Mouse (Mus musculus) urinary bladder, postnatal 4 days (tissue): ENCODE measurements around the gene Mrpl2.
A peak's percentile ranks its signal among the peaks of the same experiment; 100 is the strongest.

Experiments
- DNase-seq, 2 experiments: peaks; one replicate each; pipeline ENCODE4 v3.0.0; 2021 to 2022; ENCODE audit warnings: low spot score in 2 of 2

The Mrpl2 gene

DNA sequence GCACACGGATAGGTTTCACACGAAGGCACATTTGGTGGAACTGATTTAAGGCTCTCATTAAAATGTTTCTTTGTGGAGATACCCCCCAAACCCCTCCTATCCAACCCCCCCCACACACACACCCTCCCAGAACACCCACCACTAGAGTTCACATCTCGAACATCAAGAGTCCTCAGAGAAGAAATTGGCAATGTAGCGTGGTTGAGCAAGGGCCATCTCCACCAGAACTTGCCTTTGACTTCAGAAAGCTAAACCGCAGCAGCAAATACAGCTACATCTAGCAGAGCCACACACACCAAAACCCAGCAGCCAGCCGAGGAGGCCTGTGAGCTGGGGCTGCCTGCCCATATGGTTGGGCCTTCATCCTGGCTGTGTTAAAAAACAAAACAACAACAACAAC lies 18.6 kb upstream of the Mrpl2 start:
- no peak for DNase-seq

DNA sequence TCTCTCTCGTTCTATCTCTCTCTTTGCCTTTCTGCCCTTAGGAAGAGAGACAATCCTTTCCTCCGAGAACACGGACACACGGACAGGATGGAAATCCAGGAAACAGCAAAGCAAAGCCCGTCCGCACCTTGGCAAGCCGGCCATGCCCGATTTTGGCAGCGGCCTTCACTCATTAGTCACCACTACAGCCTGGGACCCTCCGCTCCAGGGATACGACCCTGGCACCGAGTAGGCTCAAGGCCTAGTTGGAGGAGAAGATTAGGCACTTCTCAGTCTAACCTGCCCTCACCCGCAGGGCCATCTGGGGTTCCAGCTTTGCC lies 17.6 kb upstream of the Mrpl2 start:
- DNase-seq = no peak

DNA sequence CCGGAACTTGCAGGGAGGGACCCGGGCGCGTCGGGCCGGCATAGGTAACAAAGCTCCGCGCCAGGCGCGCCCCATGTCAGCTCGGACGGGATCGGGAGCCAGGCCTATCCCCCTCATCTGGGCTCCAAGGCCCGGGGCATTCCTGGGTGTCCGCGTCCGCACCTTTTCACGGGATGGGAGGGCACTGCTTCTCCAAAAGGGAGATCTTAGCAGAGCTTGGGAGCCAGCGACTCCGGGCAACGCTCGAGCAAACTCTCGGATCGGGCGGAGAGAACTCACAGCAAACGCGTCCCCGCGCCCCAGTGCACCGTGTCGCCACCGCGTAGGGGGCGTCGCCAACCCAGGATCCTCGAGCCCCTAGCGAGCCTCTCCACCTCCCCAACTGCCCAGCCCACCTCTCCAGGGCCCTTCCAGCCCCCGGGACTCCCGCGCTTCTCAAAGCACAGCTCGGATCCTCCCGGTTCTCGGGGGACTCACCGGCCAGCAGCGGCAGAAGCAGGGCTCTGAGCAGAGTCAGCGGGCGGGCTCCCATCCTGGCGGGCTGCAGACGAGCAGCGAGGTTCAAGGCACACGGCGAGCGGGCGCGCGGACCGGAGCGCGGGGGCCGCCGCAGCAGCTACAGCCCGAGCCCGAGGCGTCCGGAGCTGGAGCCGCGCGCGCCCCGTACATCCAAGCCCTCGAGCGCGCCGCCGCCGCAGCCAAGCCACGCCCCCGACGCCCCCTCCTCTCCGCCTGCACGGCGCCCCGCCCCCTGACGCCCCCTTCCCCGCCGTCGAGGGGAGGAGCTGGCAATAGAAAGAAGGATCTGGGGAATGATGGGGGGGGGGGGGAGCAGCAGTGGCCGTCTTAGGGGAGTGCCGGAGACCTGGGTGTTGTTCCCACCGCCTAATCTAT lies 17.0 kb upstream of the Mrpl2 start, which contains the start of gene Ptk7:
Gene Ptk7, minus strand, starts transcription at position 714 of the 894 bp plus-strand sequence.
- DNase-seq = peak; percentile 89 to 91

DNA sequence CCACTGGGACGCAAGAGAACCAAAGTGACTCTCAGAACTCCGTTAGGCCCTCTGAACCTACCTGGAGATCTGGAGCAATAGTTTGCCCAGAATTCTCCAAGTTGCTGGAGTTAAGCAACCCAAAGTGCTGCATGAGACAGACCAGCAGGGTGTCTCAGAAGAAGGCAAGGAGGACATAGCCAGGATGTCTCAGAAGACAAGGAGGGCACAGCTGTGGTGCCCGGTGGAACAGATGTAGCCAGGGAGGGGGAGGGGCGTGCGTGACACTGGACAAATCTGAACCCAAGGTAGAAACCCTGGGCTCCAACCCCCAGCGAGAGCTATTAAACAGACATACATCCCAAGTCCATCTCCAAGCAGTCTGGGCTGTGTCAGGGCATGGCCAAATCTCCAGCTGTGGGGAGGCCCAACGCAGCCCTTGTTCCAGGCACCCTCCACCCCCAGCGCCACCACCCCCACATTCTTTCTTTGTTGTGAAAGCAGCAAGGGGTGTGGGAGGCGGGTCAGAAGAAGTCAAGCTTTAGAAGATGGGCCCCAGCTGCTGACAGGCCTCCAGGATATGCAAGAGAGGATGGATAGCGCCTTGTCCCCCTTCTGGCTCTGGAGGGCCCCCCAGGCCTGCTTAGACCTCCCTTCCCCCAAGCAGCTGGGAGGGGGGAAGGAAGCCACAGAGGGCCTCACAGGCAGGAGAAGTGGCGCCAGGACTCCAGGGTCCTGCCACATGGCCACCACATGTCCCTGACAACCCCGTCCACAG lies 16.2 kb upstream of the Mrpl2 start:
- peak; percentile 83 to 86 for DNase-seq

DNA sequence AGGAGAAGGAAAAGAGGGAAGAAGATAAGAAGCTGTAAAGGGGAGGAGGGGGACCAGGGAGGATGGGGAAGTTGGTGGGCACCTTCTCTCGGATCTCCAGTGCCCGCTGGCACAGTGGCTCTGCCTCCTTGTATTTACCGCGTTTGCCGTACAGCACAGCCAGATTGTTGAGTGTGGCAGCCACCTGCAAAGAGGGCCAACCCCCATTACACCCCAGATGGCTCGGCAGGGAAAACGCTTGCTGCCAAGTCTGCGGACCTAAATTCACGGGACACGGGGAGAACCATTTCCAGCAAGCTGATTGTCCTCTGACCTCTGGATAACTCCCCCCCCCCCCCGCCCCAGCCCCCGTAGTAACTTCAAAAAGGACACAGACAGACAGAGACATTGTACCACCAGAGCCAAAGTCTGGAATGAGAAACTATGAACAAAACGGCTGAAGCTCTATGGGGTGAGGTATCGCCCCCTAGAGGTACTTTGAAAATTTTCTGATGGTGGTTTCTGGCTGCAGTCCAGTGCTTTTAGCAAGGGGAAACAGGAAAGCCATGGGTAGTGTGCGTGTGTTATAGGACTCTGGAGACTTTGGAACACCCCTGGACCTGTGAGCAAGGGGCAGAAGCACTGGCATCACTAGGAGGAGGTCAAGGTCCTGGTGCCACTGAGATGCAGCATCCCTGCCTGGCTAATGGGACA lies 9.1 kb upstream of the Mrpl2 start:
- DNase-seq = peak in 1 of 2 experiments; percentile 42

GRCm38 (mm10) chr17:46639929-46640328 lies 6.1 kb upstream of the Mrpl2 start:
- no peak for DNase-seq

GRCm38 (mm10) chr17:46642060-46642459 lies 4.0 kb upstream of the Mrpl2 start:
- no peak for DNase-seq

GRCm38 (mm10) chr17:46644152-46644805 lies 1.8 kb upstream of the Mrpl2 start:
- DNase-seq = no peak

DNA sequence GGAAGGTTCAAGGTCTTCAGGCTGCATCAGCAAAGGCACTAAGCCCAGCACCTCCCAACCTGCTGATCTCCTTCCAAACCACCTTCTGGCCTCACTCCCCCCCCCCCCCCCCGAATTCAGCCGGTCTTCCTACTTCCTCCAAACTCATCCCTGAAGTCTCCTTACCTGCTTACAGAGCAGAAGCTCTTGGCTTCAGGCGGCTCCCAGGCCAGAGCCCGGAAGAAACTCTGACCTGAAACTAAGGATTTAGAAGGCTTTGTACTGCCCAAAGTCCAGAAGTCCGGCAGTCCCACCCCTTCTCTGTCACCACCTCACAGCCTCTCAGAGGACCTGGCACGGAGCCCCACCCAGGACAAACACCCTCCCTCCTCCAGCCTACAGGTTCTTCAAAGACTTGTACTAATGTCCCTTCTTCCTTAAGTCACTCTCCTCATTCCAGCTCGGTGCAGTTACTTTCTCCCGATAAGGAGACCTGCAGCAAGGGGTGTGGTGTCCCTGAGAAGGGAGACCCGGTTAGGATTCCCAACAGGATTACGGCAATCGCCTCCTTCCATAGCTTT lies 1.0 kb upstream of the Mrpl2 start:
- peak in 1 of 2 experiments; percentile 58 for DNase-seq

DNA sequence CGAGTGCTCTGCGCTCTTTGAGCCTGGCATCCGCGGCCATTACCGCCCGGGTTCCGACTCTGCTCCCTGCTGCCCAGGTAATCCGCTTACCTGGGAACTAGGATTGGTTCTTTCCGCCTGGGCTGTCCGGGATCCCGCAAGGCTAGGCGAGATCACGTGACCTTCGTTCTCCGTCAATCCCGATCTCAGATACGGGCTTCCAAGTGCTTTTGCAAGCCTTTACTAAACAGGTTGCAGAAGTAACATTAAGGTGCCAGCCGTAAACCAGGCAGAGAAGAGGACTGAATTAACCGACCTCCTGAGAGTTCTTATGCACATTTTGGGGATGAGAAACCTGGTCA lies 263 bp downstream of the Mrpl2 start:
- no peak for DNase-seq

DNA sequence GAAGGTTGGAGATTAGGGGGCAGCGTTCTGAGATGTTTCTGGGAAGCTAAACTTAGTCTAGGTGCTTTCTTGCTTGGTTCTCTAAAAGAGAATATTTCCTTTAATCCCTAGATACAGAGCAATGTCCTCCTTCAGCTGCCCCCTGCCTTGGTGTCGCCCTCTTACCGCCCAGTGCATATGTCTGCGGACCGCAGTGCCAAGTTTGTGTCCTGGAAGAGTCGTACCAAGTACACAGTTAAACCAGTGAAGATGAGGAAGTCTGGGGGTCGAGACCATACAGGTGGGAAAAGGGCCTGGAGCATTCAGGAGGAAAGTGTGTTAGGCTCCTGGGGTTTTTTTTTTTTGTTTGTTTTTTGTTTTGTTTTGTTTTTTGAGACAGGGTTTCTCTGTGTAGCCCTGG lies 1.2 kb downstream of the Mrpl2 start:
- DNase-seq = no peak

GRCm38 (mm10) chr17:46648436-46648835 lies 2.4 kb downstream of the Mrpl2 start:
- DNase-seq = no peak

GRCm38 (mm10) chr17:46649811-46650210 lies 3.8 kb downstream of the Mrpl2 start:
- no peak for DNase-seq

DNA sequence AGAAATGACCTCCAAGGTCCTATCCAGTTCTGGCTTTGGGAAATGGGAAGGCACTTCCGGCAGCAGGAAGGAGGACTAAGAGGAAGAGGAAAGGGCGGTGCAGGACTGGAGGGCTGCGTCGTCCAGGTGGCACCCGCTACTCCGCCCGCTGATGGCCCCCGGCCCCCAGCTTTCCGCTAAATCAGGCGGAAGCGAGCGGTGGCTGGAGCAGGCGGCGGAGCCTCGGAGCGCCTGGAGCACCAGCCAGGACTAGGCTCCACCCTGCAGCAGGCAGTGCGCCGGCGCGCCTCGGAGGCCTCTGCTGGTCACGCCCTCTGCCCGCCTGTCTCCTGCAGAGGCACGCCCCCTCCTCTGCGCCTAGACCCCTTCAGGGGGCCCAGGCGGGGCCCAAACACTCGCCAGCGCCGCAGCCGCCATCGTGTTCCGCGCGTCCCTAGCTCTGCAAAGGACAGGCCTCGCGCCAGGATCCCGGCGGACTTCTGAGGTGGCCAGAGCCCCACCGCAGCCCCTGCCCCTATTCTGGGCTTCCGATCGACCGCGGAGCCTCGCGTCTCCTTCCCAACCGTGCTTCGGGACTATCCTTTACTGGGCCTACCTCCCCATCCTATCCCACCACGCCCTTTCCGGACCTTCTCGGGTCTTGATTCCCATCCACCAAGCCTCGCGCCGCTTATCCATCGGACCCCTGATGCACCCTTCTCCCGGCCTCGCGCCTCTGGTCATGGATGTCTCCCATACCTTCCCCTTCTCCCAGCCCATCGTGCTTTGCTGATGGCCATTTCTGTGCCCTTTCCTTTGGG lies 4.4 kb downstream of the Mrpl2 start, which contains the start of gene Cul7:
Gene Cul7, plus strand, starts transcription at position 106 of the 800 bp plus-strand sequence.
- peak; percentile 94 to 95 for DNase-seq

- no peak for DNase-seq
Measured at GRCm38 (mm10) chr17:46651292-46651691, 5.3 kb downstream of the Mrpl2 start.

DNA sequence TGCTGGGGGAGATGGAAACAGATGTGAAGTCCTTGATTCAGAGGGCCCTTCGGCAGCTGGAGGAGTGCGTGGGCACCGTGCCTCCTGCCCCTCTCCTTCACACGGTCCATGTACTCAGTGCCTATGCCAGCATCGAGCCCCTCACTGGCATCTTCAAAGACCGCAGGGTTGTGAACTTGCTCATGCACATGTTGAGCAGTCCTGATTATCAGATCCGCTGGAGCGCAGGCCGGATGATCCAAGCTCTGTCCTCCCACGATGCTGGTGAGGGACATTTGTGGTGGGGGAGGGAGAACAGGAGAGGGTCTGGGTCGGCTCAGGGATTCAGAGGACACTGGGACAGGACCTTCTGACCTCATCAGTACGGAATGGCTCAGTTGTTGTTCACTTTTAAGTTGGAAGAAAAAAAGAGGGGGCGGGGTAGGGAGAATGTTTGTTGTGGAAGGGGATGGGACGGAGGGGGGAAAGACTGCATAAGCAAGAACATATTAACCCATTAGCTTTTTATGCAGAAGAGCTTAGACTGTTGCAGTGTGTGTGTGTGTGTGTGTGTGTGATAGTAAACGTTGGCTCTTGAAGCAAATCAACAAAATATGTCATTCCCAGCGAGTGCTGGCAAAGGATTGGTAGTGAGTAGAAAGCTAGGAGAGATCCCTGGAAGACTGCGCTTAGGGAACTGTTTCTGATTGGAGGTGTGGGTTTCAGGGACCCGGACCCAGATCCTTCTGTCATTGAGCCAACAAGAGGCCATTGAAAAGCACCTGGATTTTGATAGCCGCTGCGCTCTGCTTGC lies 5.9 kb downstream of the Mrpl2 start:
- DNase-seq = no peak

- DNase-seq = no peak
Measured at GRCm38 (mm10) chr17:46656054-46656453, 10.0 kb downstream of the Mrpl2 start.

- no peak for DNase-seq
Measured at GRCm38 (mm10) chr17:46661351-46661750, 15.3 kb downstream of the Mrpl2 start.

- no peak for DNase-seq
Measured at GRCm38 (mm10) chr17:46661981-46662380, 16.0 kb downstream of the Mrpl2 start.

- DNase-seq = no peak
Measured at GRCm38 (mm10) chr17:46662730-46663129, 16.7 kb downstream of the Mrpl2 start.
